Mouse (Mus musculus) heart, embryonic 14.5 days (tissue): Measurements from ENCODE around the gene Hist1h1a. TPM values are rescaled to one million over a fixed set of nuclear protein-coding genes. Genes with fewer than 3 reads are reported as not detected.

Source experiments
- microRNA-seq: library from miRNA; unstranded; fragments of <30 nt; microRNA quantifications from one replicate; pipeline ENCODE4, GENCODE M21; 2016
- polyA plus RNA-seq: library from polyadenylated mRNA; unstranded; fragments of >200 nt; fragmentation: Nextera tagmentation; extraction: Ambion mirVana; gene quantifications from 2 replicates; pipeline ENCODE4 v1.2.1, GENCODE M21; 2014

Hist1h1a gene
- polyA plus RNA-seq, 1 experiment from 2014 or later: 2.7 TPM

Small RNA genes lying within 50 kb of the gene (microRNA-seq; reads per million reads assigned to microRNA genes)
- gene Gm44314 (not detected), gene Gm44484 (not detected)

Other genes starting within 250 kb of the Hist1h1a start
- gene Hist1h4h, start 232.6 kb upstream of the Hist1h1a start, polyA plus RNA-seq: 7.5 and 8.5 TPM in 2 replicates
- gene Hist1h2af, start 229.8 kb upstream of the Hist1h1a start, polyA plus RNA-seq: 3.8 and 5.4 TPM in 2 replicates
- gene Hist1h3g, start 228.2 kb upstream of the Hist1h1a start, polyA plus RNA-seq: 3.0 and 4.3 TPM in 2 replicates
- 0.65 and 0.66 TPM in 2 replicates for gene Hist1h2bh, start 220.3 kb upstream of the Hist1h1a start, polyA plus RNA-seq
- gene Hist1h3f, start 219.6 kb upstream of the Hist1h1a start, polyA plus RNA-seq: 0.65 and 0.72 TPM in 2 replicates
- gene Hist1h4f, start 212.0 kb upstream of the Hist1h1a start, polyA plus RNA-seq: not detected in 2 replicates
- 0.24 and 0.41 TPM in 2 replicates for gene Hist1h1d, start 210.4 kb upstream of the Hist1h1a start, polyA plus RNA-seq
- gene Hist1h3e, start 201.3 kb upstream of the Hist1h1a start, polyA plus RNA-seq: 2.0 TPM in 2 replicates
- gene Hist1h2ae, start 192.4 kb upstream of the Hist1h1a start, polyA plus RNA-seq: 34.9 and 49.1 TPM in 2 replicates
- 3.7 and 6.2 TPM in 2 replicates for gene Hist1h2bg, start 192.3 kb upstream of the Hist1h1a start, polyA plus RNA-seq
- 0.61 and 3.7 TPM in 2 replicates for gene Hist1h2bf, start 189.5 kb upstream of the Hist1h1a start, polyA plus RNA-seq
- gene Hist1h2ad, start 189.3 kb upstream of the Hist1h1a start, polyA plus RNA-seq: 0.44 and 0.53 TPM in 2 replicates
- 2.2 and 3.7 TPM in 2 replicates for gene Hist1h3d, start 187.9 kb upstream of the Hist1h1a start, polyA plus RNA-seq
- 38.6 and 49.0 TPM in 2 replicates for gene Hist1h4d, start 182.1 kb upstream of the Hist1h1a start, polyA plus RNA-seq
- 1.3 and 1.8 TPM in 2 replicates for gene Hist1h2be, start 142.5 kb upstream of the Hist1h1a start, polyA plus RNA-seq
- 8.7 and 10.0 TPM in 2 replicates for gene Hist1h1e, start 141.1 kb upstream of the Hist1h1a start, polyA plus RNA-seq
- 0.46 and 0.65 TPM in 2 replicates for gene Hist1h2ac, start 79.7 kb upstream of the Hist1h1a start, polyA plus RNA-seq
- 51.9 and 57.5 TPM in 2 replicates for gene Hist1h2bc, start 79.5 kb upstream of the Hist1h1a start, polyA plus RNA-seq
- gene Hist1h1t, start 67.9 kb upstream of the Hist1h1a start, polyA plus RNA-seq: 0.30 TPM in 1 of 2 replicates, not detected in the other
- gene Hist1h4c, start 65.2 kb upstream of the Hist1h1a start, polyA plus RNA-seq: 2.2 and 3.2 TPM in 2 replicates
- 13.0 and 15.1 TPM in 2 replicates for gene Hfe, start 52.8 kb upstream of the Hist1h1a start, polyA plus RNA-seq
- 36.9 and 43.9 TPM in 2 replicates for gene Hist1h1c, start 24.9 kb upstream of the Hist1h1a start, polyA plus RNA-seq
- 2.5 and 2.7 TPM in 2 replicates for gene Hist1h3c, start 18.1 kb upstream of the Hist1h1a start, polyA plus RNA-seq
- 1.7 and 2.3 TPM in 2 replicates for gene Hist1h2bb, start 16.9 kb upstream of the Hist1h1a start, polyA plus RNA-seq
- 14.5 and 14.6 TPM in 2 replicates for gene Hist1h2ab, start 12.5 kb upstream of the Hist1h1a start, polyA plus RNA-seq
- gene Hist1h3b, start 11.4 kb upstream of the Hist1h1a start, polyA plus RNA-seq: 4.6 and 6.7 TPM in 2 replicates
- 0.63 TPM in 1 of 2 replicates, not detected in the other for gene Hist1h4b, start 6.7 kb upstream of the Hist1h1a start, polyA plus RNA-seq
- 1.1 TPM in 1 of 2 replicates, not detected in the other for gene Hist1h4a, start 2.4 kb upstream of the Hist1h1a start, polyA plus RNA-seq
- 2.6 and 3.0 TPM in 2 replicates for gene Hist1h3a, start 1.3 kb upstream of the Hist1h1a start, polyA plus RNA-seq
- not detected in 2 replicates for gene Trim38, start 6.2 kb downstream of the Hist1h1a start, polyA plus RNA-seq
- gene Slc17a2, start 43.3 kb downstream of the Hist1h1a start, polyA plus RNA-seq: not detected in 2 replicates
- not detected in 2 replicates for gene Slc17a3, start 75.8 kb downstream of the Hist1h1a start, polyA plus RNA-seq
- not detected in 2 replicates for gene Slc17a1, start 104.1 kb downstream of the Hist1h1a start, polyA plus RNA-seq
- not detected in 2 replicates for gene Slc17a4, start 151.3 kb downstream of the Hist1h1a start, polyA plus RNA-seq
- not detected in 2 replicates for gene Hist1h2ba, start 170.5 kb downstream of the Hist1h1a start, polyA plus RNA-seq
- gene Hist1h2aa, start 170.8 kb downstream of the Hist1h1a start, polyA plus RNA-seq: not detected in 2 replicates
- not detected in 2 replicates for gene Scgn, start 227.5 kb downstream of the Hist1h1a start, polyA plus RNA-seq